In genomic region chr13:8424019-8424719, GRCm38 (mm10) we compare ENCODE assay signal across 29 mouse cellular contexts.
DNase-seq lines count a peak whose midpoint lies in the region; ATAC-seq and TF ChIP-seq lines count a peak whose summit lies in the region.
"Had no signal": no experiment of that assay in that cellular context is flagged by ENCODE, and none has a peak within 500 bp of the region (broad histone marks: within the 10 kb centered on the region; RNA-seq: fewer than 3 reads in every experiment).

No protein-coding gene starts in this region.

- no peaks in the 10 kb centered on the region for H3K27me3 ChIP-seq in forebrain, embryonic 13.5 days
- H3K27me3 ChIP-seq in forebrain, embryonic 10.5 days (ENCODE audit: poor library complexity, severe bottlenecking) = no peaks in the 10 kb centered on the region
- H3K27me3 ChIP-seq in forebrain, postnatal 0 days (ENCODE audit: insufficient read depth, low read length) = no peaks in the 10 kb centered on the region
- H3K27me3 ChIP-seq in forebrain, embryonic 11.5 days (ENCODE audit: control insufficient read depth, insufficient read depth, low read length) = no peaks in the 10 kb centered on the region
- H3K27me3 ChIP-seq: CH12.LX; embryonic facial prominence, embryonic 12.5 days; embryonic facial prominence, embryonic 15.5 days; heart, embryonic 13.5 days; Patski had no signal

- no peaks in the 10 kb centered on the region for H3K9me3 ChIP-seq in forebrain, embryonic 13.5 days (replicated peaks)
- H3K9me3 ChIP-seq in forebrain, embryonic 10.5 days = no peaks in the 10 kb centered on the region
- H3K9me3 ChIP-seq in forebrain, postnatal 0 days (ENCODE audit: low read length) = no peaks in the 10 kb centered on the region
- no peaks in the 10 kb centered on the region for H3K9me3 ChIP-seq in forebrain, embryonic 11.5 days (ENCODE audit: control insufficient read depth, low read length)
- H3K9me3 ChIP-seq: embryonic facial prominence, embryonic 12.5 days; embryonic facial prominence, embryonic 15.5 days; G1E; heart, embryonic 10.5 days; heart, embryonic 13.5 days had no signal

- no peaks in the 10 kb centered on the region for H3K4me1 ChIP-seq in forebrain, embryonic 13.5 days
- H3K4me1 ChIP-seq in forebrain, embryonic 10.5 days = no peaks in the 10 kb centered on the region
- H3K4me1 ChIP-seq in forebrain, postnatal 0 days (ENCODE audit: insufficient read depth) = no peaks in the 10 kb centered on the region
- H3K4me1 ChIP-seq in forebrain, embryonic 11.5 days (replicated peaks; ENCODE audit: control insufficient read depth, insufficient read depth, low read length) = no peaks in the 10 kb centered on the region
- H3K4me1 ChIP-seq: embryonic facial prominence, embryonic 12.5 days; embryonic facial prominence, embryonic 15.5 days; heart, embryonic 10.5 days; heart, embryonic 13.5 days had no signal

- H3K4me2 ChIP-seq in forebrain, embryonic 13.5 days = no peak overlapping the region
- H3K4me2 ChIP-seq in forebrain, postnatal 0 days (ENCODE audit: low read depth) = no peak overlapping the region
- no peak overlapping the region for H3K4me2 ChIP-seq in forebrain, embryonic 11.5 days (ENCODE audit: low read depth, low read length, severe bottlenecking)
- H3K4me2 ChIP-seq: embryonic facial prominence, embryonic 12.5 days; embryonic facial prominence, embryonic 15.5 days; heart, embryonic 13.5 days; hindbrain, embryonic 14.5 days had no signal

- no peaks in the 10 kb centered on the region for H3K36me3 ChIP-seq in forebrain, embryonic 13.5 days (ENCODE audit: poor library complexity, severe bottlenecking)
- no peaks in the 10 kb centered on the region for H3K36me3 ChIP-seq in forebrain, embryonic 10.5 days (replicated peaks)
- H3K36me3 ChIP-seq in forebrain, postnatal 0 days (ENCODE audit: insufficient read depth) = no peaks in the 10 kb centered on the region
- H3K36me3 ChIP-seq in forebrain, embryonic 11.5 days (ENCODE audit: control insufficient read depth, insufficient read depth, low read length) = no peaks in the 10 kb centered on the region
- H3K36me3 ChIP-seq: embryonic facial prominence, embryonic 12.5 days; embryonic facial prominence, embryonic 15.5 days; G1E; heart, embryonic 10.5 days; heart, embryonic 13.5 days had no signal

- H3K4me3 ChIP-seq in forebrain, embryonic 13.5 days = no peak overlapping the region
- H3K4me3 ChIP-seq in forebrain, embryonic 10.5 days = no peak overlapping the region
- no peak overlapping the region for H3K4me3 ChIP-seq in forebrain, postnatal 0 days (ENCODE audit: low read depth, low read length)
- no peak overlapping the region for H3K4me3 ChIP-seq in forebrain, embryonic 11.5 days (ENCODE audit: low read depth, low read length)
- H3K4me3 ChIP-seq: embryonic facial prominence, embryonic 12.5 days; embryonic facial prominence, embryonic 15.5 days; heart, adult 2 months; heart, embryonic 10.5 days; heart, embryonic 13.5 days had no signal

- intact Hi-C loops in left cerebral cortex, postnatal 4 days (cut with DNase I) = no loop called here

- peak; percentile 33; the same call in 1 of the 2 replicates for ATAC-seq in forebrain, embryonic 13.5 days
- peak; percentile 91 for ATAC-seq in forebrain, postnatal 0 days
- no peak for ATAC-seq in forebrain, embryonic 11.5 days (replicated peaks; ENCODE audit: low FRiP score)
- ATAC-seq: hindbrain, postnatal 0 days; inflammation-experienced regulatory T-cells, adult 6 months; intestine, embryonic 16.5 days; Patski had no signal

- no peak overlapping the region for H3K27ac ChIP-seq in forebrain, embryonic 13.5 days
- H3K27ac ChIP-seq in forebrain, embryonic 10.5 days = no peak overlapping the region
- H3K27ac ChIP-seq in forebrain, postnatal 0 days (ENCODE audit: low read depth, low read length) = no peak overlapping the region
- H3K27ac ChIP-seq in forebrain, embryonic 11.5 days (ENCODE audit: low read depth, low read length) = no peak overlapping the region
- H3K27ac ChIP-seq: embryonic facial prominence, embryonic 12.5 days; embryonic facial prominence, embryonic 15.5 days; heart, adult 2 months; heart, embryonic 10.5 days; heart, embryonic 13.5 days; hindbrain, embryonic 14.5 days; hindbrain, postnatal 0 days had no signal

- WGBS in forebrain, embryonic 13.5 days = 83% methylated on average over 15 of the region's 15 CpGs
- 93% methylated on average over 15 of the region's 15 CpGs for WGBS in forebrain, embryonic 10.5 days
- 51% methylated on average over 15 of the region's 15 CpGs for WGBS in forebrain, postnatal 0 days
- WGBS in forebrain, embryonic 11.5 days = 90% methylated on average over 15 of the region's 15 CpGs

- H3K9ac ChIP-seq in forebrain, embryonic 13.5 days = no peak overlapping the region
- H3K9ac ChIP-seq in forebrain, postnatal 0 days = no peak overlapping the region
- H3K9ac ChIP-seq in forebrain, embryonic 11.5 days (ENCODE audit: low read length) = no peak overlapping the region
- H3K9ac ChIP-seq: embryonic facial prominence, embryonic 12.5 days; embryonic facial prominence, embryonic 15.5 days; heart, embryonic 13.5 days; hindbrain, embryonic 14.5 days had no signal

- no peak for DNase-seq in forebrain, embryonic 10.5 days (ENCODE audit: extremely low spot score, low spot score)
- DNase-seq in forebrain, postnatal 0 days = peak; percentile 54
- DNase-seq in forebrain, embryonic 11.5 days (ENCODE audit: low spot score) = no peak
- DNase-seq in right cerebral cortex, postnatal 10 days (ENCODE audit: low spot score in 2 of 2) = peak; percentile 23 to 33
- DNase-seq in right cerebral cortex, adult 18-20 months = no peak
- no peak for DNase-seq in left cerebral cortex, postnatal 4 days
- DNase-seq: adrenal gland, postnatal 10 days; adrenal gland, postnatal 36 days; B cell, adult 2 months; cerebellum, adult 11-12 months; cerebellum, adult 9-10 months; cerebellum, postnatal 25 days; gastrocnemius, postnatal 10 days; gastrocnemius, postnatal 36 days; heart, adult 2 months; heart, postnatal 14 days; heart, postnatal 4 days had no signal

- no peak for TF ChIP-seq CTCF in forebrain, postnatal 0 days (IDR thresholded peaks at IDR 0.05; ENCODE audit: low read depth)

Comparison
In these comparisons a context has a peak if more than half of its experiments do, and no peak if none do; other contexts are left out.
1. DNase-seq: peak in forebrain, postnatal 0 days (single experiment) and right cerebral cortex, postnatal 10 days (2 of 2); none in forebrain, embryonic 10.5 days (single experiment), forebrain, embryonic 11.5 days (single experiment), right cerebral cortex, adult 18-20 months (single experiment) and left cerebral cortex, postnatal 4 days (single experiment).